Mouse (Mus musculus): Measurements from ENCODE around the gene Lactb. TPM values are rescaled to one million over a fixed set of nuclear protein-coding genes. Genes with fewer than 3 reads are reported as not detected.

Gene Lactb
- polyA plus RNA-seq, 1 experiment, result 6.6 TPM

GRCm38 (mm10) chr9:66948536-66948935 is 26.7 kb downstream of the Lactb start:
- Histone ChIP-seq H3K4me2 (ENCODE audit: low read depth) (no peak overlapping the region), H3K27me3 (ENCODE audit: control insufficient read depth, insufficient read depth, insufficient read length) (no peaks in the 10 kb centered on the region), H3K36me3 (ENCODE audit: control insufficient read depth, insufficient read depth) (peaks cover 16% of the 10 kb centered on the region), H3ac (ENCODE audit: control insufficient read depth, insufficient read length) (no peak overlapping the region), H3K4me3 (no peak overlapping the region), H3K79me2 (ENCODE audit: control insufficient read depth, insufficient read depth) (peaks cover 18% of the 10 kb centered on the region)
- TF ChIP-seq SRF (IDR thresholded peaks at IDR 0.05; ENCODE audit: control insufficient read depth, insufficient read length, low read depth), result no peak
- no peak for TF ChIP-seq REST (IDR thresholded peaks at IDR 0.05; ENCODE audit: insufficient read depth, insufficient read length)
- TF ChIP-seq POLR2AphosphoS2 (IDR thresholded peaks at IDR 0.05; ENCODE audit: insufficient read length, low read depth), result no peak
- no peak for TF ChIP-seq POLR2A (IDR thresholded peaks at IDR 0.05; ENCODE audit: insufficient read length, low read depth)
- TF ChIP-seq TCF3 (IDR thresholded peaks at IDR 0.05; ENCODE audit: insufficient read length, low read depth), result no peak
- TF ChIP-seq CEBPB (IDR thresholded peaks at IDR 0.05; ENCODE audit: insufficient read depth, poor library complexity, severe bottlenecking), result no peak
- no peak for TF ChIP-seq MYOD1 (IDR thresholded peaks at IDR 0.05; ENCODE audit: control insufficient read depth in 1 of 3, insufficient read length in 2 of 3, low read depth in 2 of 3)
- no peak for TF ChIP-seq TCF12 (IDR thresholded peaks at IDR 0.05; ENCODE audit: insufficient read depth, poor library complexity, severe bottlenecking)
- no peak for TF ChIP-seq E2F4 (IDR thresholded peaks at IDR 0.05; ENCODE audit: insufficient read depth)
- no peak for TF ChIP-seq MYOG (IDR thresholded peaks at IDR 0.05; ENCODE audit: control insufficient read depth in 1 of 3, insufficient read depth in 1 of 3, insufficient read length in 2 of 3, low read depth in 2 of 3)
- no peak for TF ChIP-seq MAX (IDR thresholded peaks at IDR 0.05; ENCODE audit: low read depth)
- no peak for TF ChIP-seq USF1 (IDR thresholded peaks at IDR 0.05; ENCODE audit: low read depth)

DNA sequence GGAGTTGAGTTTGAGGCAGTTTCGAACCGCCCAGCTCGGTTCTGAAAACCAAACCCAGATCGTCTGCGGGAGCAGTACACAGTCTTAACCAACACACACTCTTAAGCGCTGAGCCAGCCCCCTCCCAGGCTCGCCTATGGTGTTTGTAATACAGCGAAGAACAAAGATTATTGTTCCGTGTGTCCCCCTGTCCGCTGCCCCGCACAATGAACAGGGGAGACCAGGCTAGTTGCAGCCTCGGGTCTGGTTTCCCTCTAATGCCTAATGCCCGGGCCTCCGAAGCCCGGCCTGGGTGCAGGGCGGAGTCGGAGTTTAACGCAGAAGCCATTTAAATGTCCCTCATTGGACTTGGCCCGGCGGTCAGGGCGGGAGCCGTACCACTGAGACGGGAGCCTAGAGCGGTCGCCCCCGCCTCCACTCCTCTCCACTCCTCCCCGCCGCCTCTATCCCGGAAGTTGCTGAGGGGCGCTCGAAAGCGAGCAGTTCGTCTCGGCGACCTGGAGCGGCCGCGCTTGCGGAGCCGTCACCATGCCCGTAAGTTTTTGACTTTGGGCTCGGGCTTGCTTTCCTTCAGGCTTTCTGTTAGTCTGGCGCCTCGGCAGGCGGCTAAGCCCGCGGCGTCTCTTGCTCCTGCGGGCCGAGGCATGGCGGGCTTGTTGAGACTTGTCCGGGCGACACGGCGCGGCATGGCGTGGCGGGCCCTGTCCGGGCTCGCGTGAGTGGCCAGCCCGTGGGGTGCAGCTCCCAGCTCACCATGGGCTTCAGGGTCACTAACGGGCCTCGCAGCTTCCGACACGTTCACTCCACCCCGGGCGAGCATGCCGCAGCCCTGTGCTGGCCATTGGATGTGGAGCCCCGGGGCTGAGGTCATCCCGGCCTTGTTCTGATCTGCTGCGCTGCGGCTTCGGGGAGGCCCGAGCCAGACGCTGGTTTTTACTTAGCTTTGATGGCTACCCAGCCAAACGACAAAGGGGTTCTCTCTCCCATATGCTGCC is 29.3 kb downstream of the Lactb start, which contains the start of gene Rps27l:
TSS of gene Rps27l (plus strand) at position 440 of the 995 bp plus-strand sequence.
- H3K36me3 ChIP-seq (ENCODE audit: control insufficient read depth, insufficient read depth), result peaks cover 16% of the 10 kb centered on the region
- TF ChIP-seq TCF3 (IDR thresholded peaks at IDR 0.05; ENCODE audit: insufficient read length, low read depth) (no peak), REST (IDR thresholded peaks at IDR 0.05; ENCODE audit: insufficient read depth, insufficient read length) (no peak), POLR2A (IDR thresholded peaks at IDR 0.05; ENCODE audit: insufficient read length, low read depth) (peak; percentile 81), MYOD1 (IDR thresholded peaks at IDR 0.05; ENCODE audit: control insufficient read depth in 1 of 3, insufficient read length in 2 of 3, low read depth in 2 of 3) (peak in 1 of 3 experiments; percentile 21), E2F4 (IDR thresholded peaks at IDR 0.05; ENCODE audit: insufficient read depth) (peak; percentile 58), POLR2AphosphoS2 (IDR thresholded peaks at IDR 0.05; ENCODE audit: insufficient read length, low read depth) (peak; percentile 70), CEBPB (IDR thresholded peaks at IDR 0.05; ENCODE audit: insufficient read depth, poor library complexity, severe bottlenecking) (no peak)
- H3K4me3 ChIP-seq, result peak within 1 kb of the TSS; percentile 82
- H3ac ChIP-seq (ENCODE audit: control insufficient read depth, insufficient read length), result peak within 1 kb of the TSS; percentile 90
- H3K27me3 ChIP-seq (ENCODE audit: control insufficient read depth, insufficient read depth, insufficient read length), result no peaks in the 10 kb centered on the region
- peak within 1 kb of the TSS; percentile 91 for H3K4me2 ChIP-seq (ENCODE audit: low read depth)
- H3K79me2 ChIP-seq (ENCODE audit: control insufficient read depth, insufficient read depth), result peaks cover 18% of the 10 kb centered on the region

GRCm38 (mm10) chr9:66945161-66945560 is 30.1 kb downstream of the Lactb start:
- Histone ChIP-seq H3K27me3 (ENCODE audit: control insufficient read depth, insufficient read depth, insufficient read length) (no peaks in the 10 kb centered on the region), H3K4me3 (peak overlapping the region; percentile 82)
- no peak for TF ChIP-seq POLR2A (IDR thresholded peaks at IDR 0.05; ENCODE audit: insufficient read length, low read depth)
- TF ChIP-seq POLR2AphosphoS2 (IDR thresholded peaks at IDR 0.05; ENCODE audit: insufficient read length, low read depth), result no peak

DNA sequence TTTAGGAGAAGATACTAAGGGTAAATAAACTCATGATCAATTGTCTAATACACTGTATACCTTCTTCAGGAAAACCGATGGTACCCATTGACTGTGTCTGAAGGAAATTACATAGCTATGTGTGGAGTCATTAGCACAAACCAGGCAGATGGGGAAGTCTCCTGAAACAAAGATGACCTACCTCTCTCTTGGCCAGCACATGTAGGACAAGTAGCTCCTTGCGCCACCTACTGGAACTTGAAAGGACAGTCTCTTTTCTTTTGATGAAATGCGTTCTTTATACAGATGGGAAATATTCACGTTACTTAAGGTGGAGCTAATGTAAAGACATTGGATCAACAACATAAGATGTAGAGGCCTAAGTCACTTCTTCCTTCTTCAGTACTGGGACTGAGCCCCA is 36.4 kb downstream of the Lactb start:
- no peaks in the 10 kb centered on the region for H3K36me3 ChIP-seq (ENCODE audit: control insufficient read depth, insufficient read depth)
- TF ChIP-seq MYOG (IDR thresholded peaks at IDR 0.05; ENCODE audit: control insufficient read depth in 1 of 3, insufficient read depth in 1 of 3, insufficient read length in 2 of 3, low read depth in 2 of 3) (no peak), SRF (IDR thresholded peaks at IDR 0.05; ENCODE audit: control insufficient read depth, insufficient read length, low read depth) (no peak), CEBPB (IDR thresholded peaks at IDR 0.05; ENCODE audit: insufficient read depth, poor library complexity, severe bottlenecking) (no peak), TCF3 (IDR thresholded peaks at IDR 0.05; ENCODE audit: insufficient read length, low read depth) (no peak), TCF12 (IDR thresholded peaks at IDR 0.05; ENCODE audit: insufficient read depth, poor library complexity, severe bottlenecking) (no peak), POLR2A (IDR thresholded peaks at IDR 0.05; ENCODE audit: insufficient read length, low read depth) (no peak), POLR2AphosphoS2 (IDR thresholded peaks at IDR 0.05; ENCODE audit: insufficient read length, low read depth) (no peak), MAX (IDR thresholded peaks at IDR 0.05; ENCODE audit: low read depth) (no peak), REST (IDR thresholded peaks at IDR 0.05; ENCODE audit: insufficient read depth, insufficient read length) (no peak), USF1 (IDR thresholded peaks at IDR 0.05; ENCODE audit: low read depth) (no peak), MYOD1 (IDR thresholded peaks at IDR 0.05; ENCODE audit: control insufficient read depth in 1 of 3, insufficient read length in 2 of 3, low read depth in 2 of 3) (no peak), E2F4 (IDR thresholded peaks at IDR 0.05; ENCODE audit: insufficient read depth) (no peak)
- H3K4me3 ChIP-seq, result no peak overlapping the region

More at GRCm38 (mm10) chr9:66945161-66945560, 30.1 kb downstream of the Lactb start:
- H3ac ChIP-seq (ENCODE audit: control insufficient read depth, insufficient read length), result no peak overlapping the region
- peaks cover 18% of the 10 kb centered on the region for H3K79me2 ChIP-seq (ENCODE audit: control insufficient read depth, insufficient read depth)
- H3K36me3 ChIP-seq (ENCODE audit: control insufficient read depth, insufficient read depth), result peaks cover 16% of the 10 kb centered on the region
- peak overlapping the region; percentile 91 for H3K4me2 ChIP-seq (ENCODE audit: low read depth)

More for the DNA sequence above, 36.4 kb downstream of the Lactb start:
- Histone ChIP-seq H3K79me2 (ENCODE audit: control insufficient read depth, insufficient read depth) (no peaks in the 10 kb centered on the region), H3K4me2 (ENCODE audit: low read depth) (no peak overlapping the region), H3K27me3 (ENCODE audit: control insufficient read depth, insufficient read depth, insufficient read length) (no peaks in the 10 kb centered on the region), H3ac (ENCODE audit: control insufficient read depth, insufficient read length) (no peak overlapping the region)

Measured in myocyte (in vitro differentiated cells).